Mouse (Mus musculus) midbrain, embryonic 13.5 days (tissue): ENCODE results near the gene Rnaseh2b. TPM values are rescaled to one million over a fixed set of nuclear protein-coding genes. Genes with fewer than 3 reads are reported as not detected.
A peak's percentile ranks its signal among the peaks of the same experiment; 100 is the strongest.

Experiments
- ATAC-seq: fragments of 200-750 bp; cut with Nextera tagmentation; 2 replicates; pipeline ENCODE4 v1.8.0; 2017; ENCODE audit warnings: mild to moderate bottlenecking, moderate TSS enrichment, moderate library complexity
- H3K27ac ChIP-seq: fragments of 300-500 bp; sonication (generic); 2 replicates; pipeline ENCODE4 v1.5.1; 2015; ENCODE audit warnings: inconsistent platforms, mild to moderate bottlenecking, moderate library complexity
- H3K27me3 ChIP-seq: fragments of 300-500 bp; sonication (generic); 2 replicates; pipeline ENCODE4 v1.6.1; 2015; ENCODE audit warnings: mild to moderate bottlenecking, inconsistent platforms
- H3K36me3 ChIP-seq: fragments of 300-500 bp; sonication (generic); 2 replicates; pipeline ENCODE4 v1.6.1; 2015; ENCODE audit warnings: mild to moderate bottlenecking, inconsistent platforms
- H3K4me1 ChIP-seq: fragments of 300-500 bp; sonication (generic); replicated peaks from 2 replicates; pipeline ENCODE4 v1.6.1; 2015; ENCODE audit warnings: inconsistent platforms
- H3K4me2 ChIP-seq: fragments of 300-500 bp; sonication (generic); replicated peaks from 2 replicates; pipeline ENCODE4 v1.6.1; 2015; ENCODE audit warnings: moderate library complexity, mild to moderate bottlenecking, inconsistent platforms
- H3K4me3 ChIP-seq: fragments of 300-500 bp; sonication (generic); replicated peaks from 2 replicates; pipeline ENCODE4 v1.5.1; 2015; ENCODE audit warnings: mild to moderate bottlenecking, inconsistent platforms
- H3K9ac ChIP-seq: fragments of 300-500 bp; sonication (generic); replicated peaks from 2 replicates; pipeline ENCODE4 v1.6.1; 2015; ENCODE audit warnings: mild to moderate bottlenecking, inconsistent platforms
- H3K9me3 ChIP-seq: fragments of 300-500 bp; sonication (generic); 2 replicates; pipeline ENCODE4 v1.6.1; 2016; ENCODE audit warnings: mild to moderate bottlenecking, inconsistent platforms
- WGBS: fragments of 180-500 bp; shearing (Covaris S2); methylation state at CpG from one replicate; pipeline ENCODE4 v1.1.7; 2015; 5-methylcytosine and 5-hydroxymethylcytosine counted together
- polyA plus RNA-seq: library from polyadenylated mRNA; unstranded; fragments of >200 nt; fragmentation: Nextera tagmentation; extraction: Ambion mirVana; gene quantifications from 2 replicates; pipeline ENCODE4 v1.2.1, GENCODE M21; 2015

Gene Rnaseh2b
- polyA plus RNA-seq, result 39.3 and 49.4 TPM in 2 replicates

DNA sequence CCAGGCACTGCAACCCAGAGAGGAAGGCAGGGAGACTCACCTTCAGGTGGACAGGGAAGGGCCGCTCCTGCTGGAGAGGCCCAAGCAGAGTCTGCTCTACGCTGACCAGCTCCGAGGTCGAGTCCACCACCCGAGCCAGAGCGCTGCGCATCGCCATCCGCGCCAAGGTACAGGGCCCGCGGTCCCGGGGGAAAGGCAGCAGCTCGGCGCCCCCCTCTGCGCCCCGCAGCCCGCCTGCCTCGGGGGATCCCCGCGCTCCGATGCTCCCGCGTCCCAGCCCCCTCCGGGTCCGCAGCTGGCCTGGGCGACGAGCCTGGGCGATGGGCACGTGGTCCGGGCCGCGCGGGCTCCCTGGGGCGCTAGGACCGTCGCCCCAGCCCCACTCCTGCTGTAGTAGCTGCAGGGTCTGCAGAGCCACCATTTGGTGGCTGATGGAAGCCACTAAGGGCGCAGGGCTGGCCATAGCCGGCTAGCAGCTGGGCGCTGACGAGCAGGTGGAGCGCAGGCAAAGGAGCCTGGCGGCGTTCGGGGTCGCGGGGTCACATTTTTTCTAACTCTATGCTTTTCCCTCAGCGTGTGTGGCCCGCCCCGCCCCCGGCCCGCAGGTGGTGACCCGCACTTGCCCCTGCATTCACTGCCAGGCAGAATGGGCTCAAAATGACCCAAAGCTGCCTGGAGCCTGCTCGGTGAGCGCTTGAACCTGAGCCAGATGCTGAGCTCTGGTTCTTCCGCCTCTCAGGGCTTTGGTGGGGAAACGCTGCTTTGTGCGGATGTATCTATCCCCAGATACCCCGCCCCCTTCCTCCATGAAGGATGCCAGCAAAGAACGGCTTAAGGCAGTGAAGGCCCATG, at the start of gene Rnaseh2b, which contains the start of gene Dleu7:
Gene Rnaseh2b, plus strand, starts transcription at position 102 of the 852 bp plus-strand sequence.
Gene Dleu7, minus strand, starts transcription at position 560 of the 852 bp plus-strand sequence.
- H3K4me3 ChIP-seq, result peak within 1 kb of the TSS; percentile 59

DNA sequence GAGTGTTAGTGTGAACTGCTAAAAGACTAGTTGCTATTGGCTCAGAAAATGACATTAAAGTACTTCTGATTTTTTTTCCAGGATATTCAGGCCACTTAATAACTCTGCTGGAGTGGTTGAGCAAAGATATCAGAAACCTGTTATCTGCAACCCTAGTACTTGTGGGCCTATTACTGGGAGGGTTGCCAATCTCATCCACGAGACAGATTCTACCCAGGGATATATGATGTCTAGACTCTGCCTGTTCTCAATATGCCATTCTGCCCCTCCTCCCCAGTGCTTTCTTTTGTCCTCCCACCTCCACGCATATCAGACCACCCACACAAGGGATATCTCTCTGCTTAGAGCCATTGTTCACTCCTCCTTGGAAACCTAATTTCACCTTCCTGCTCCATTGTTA, 48.9 kb upstream of the Rnaseh2b start:
- H3K4me1 ChIP-seq, result peaks cover 3% of the 10 kb centered on the region; the same call in 1 of the 2 replicates
- WGBS, result 63% methylated on average over 2 of the region's 2 CpGs
- no peaks in the 10 kb centered on the region for H3K9me3 ChIP-seq
- H3K4me3 ChIP-seq, result no peak overlapping the region
- no peak overlapping the region for H3K27ac ChIP-seq
- no peak overlapping the region for H3K9ac ChIP-seq
- no peak overlapping the region for H3K4me2 ChIP-seq
- H3K27me3 ChIP-seq, result no peaks in the 10 kb centered on the region
- no peak for ATAC-seq
- H3K36me3 ChIP-seq, result no peaks in the 10 kb centered on the region

More for the DNA sequence above, at the start of gene Rnaseh2b, which contains the start of gene Dleu7:
- Histone ChIP-seq H3K4me2 (peak within 1 kb of the TSS; percentile 99), H3K36me3 (no peaks in the 10 kb centered on the region), H3K4me1 (peaks cover 14% of the 10 kb centered on the region), H3K9ac (peak within 1 kb of the TSS; percentile 78), H3K9me3 (no peaks in the 10 kb centered on the region), H3K27me3 (no peaks in the 10 kb centered on the region; the same call in 1 of the 2 replicates), H3K27ac (peak within 1 kb of the TSS; percentile 17; the same call in 1 of the 2 replicates)
- peak; percentile 93 for ATAC-seq
- WGBS, result under 1% methylated on average over 58 of the region's 60 CpGs

DNA sequence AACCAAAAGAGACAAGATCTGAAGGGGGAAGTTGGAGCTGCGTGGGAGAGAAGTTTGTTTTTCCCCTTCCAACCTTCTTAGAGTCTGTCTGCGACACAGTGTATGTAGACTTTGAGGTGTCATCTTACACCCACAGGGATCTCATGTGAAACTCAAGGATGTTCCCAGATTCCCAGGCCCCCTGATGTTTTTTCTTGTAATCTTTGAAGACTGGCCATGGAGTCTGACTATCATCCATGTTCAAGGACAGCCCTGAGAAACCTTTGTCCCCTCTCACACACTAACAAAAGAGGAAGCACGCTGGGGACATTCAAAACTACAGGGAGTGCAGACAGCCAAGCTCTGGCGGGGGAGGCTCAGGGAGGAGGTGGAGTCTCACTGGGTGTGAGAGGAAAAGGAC, 46.8 kb upstream of the Rnaseh2b start:
- no peaks in the 10 kb centered on the region for H3K27me3 ChIP-seq
- H3K4me2 ChIP-seq, result no peak overlapping the region
- H3K9me3 ChIP-seq, result no peaks in the 10 kb centered on the region
- H3K4me3 ChIP-seq, result no peak overlapping the region
- peaks cover 3% of the 10 kb centered on the region; the same call in 1 of the 2 replicates for H3K4me1 ChIP-seq
- no peak overlapping the region for H3K9ac ChIP-seq
- WGBS, result 24% methylated on average over 4 of the region's 4 CpGs
- no peak for ATAC-seq
- no peak overlapping the region for H3K27ac ChIP-seq
- no peaks in the 10 kb centered on the region for H3K36me3 ChIP-seq

DNA sequence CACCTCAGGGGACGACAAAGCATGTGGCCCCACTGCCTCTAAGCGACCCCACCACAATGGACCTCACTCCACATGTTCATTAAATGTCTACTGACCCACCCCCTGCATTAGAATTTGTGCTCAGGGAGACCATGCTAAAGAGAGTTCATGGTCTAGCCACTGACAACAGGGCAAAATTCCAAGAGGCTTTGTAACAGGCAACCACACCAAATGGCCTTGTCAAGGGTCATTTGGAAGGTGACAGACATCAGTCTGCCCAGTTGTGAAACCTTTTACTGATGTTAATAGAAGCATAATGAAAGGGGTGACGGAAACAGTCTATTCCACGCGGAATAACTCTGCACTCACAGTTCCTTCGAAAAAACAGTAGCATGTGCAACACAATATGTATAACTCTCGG, 44.0 kb upstream of the Rnaseh2b start:
- no peaks in the 10 kb centered on the region for H3K27me3 ChIP-seq
- 75% methylated on average over 7 of the region's 7 CpGs for WGBS

DNA sequence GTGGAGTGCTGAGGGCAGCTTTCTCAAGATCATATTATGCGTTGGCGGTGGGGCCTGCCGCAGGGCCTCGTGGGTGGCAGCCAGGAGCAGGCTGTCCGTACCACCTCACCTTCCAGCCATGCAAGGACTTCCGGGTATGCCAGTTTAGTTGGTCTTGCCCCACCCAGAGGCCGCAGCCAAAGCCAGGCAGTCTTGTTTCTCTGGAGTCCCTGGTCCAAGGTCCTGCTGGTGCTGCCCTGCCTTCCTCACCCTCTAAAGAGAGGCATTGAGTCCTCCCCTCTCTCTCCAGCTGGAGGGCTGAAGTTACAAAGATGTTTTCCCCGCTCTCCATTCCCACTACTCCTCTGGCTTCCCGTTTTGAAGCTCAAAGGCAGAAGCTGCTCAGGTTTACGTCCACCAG, 43.6 kb upstream of the Rnaseh2b start:
- H3K4me1 ChIP-seq, result peaks cover 3% of the 10 kb centered on the region; the same call in 1 of the 2 replicates
- WGBS, result 84% methylated on average over 10 of the region's 10 CpGs
- ATAC-seq, result no peak
- no peak overlapping the region for H3K4me2 ChIP-seq
- no peaks in the 10 kb centered on the region for H3K9me3 ChIP-seq
- H3K27ac ChIP-seq, result no peak overlapping the region
- no peak overlapping the region for H3K4me3 ChIP-seq
- H3K27me3 ChIP-seq, result no peaks in the 10 kb centered on the region
- H3K9ac ChIP-seq, result no peak overlapping the region
- H3K36me3 ChIP-seq, result no peaks in the 10 kb centered on the region

More for the DNA sequence above, 44.0 kb upstream of the Rnaseh2b start:
- H3K36me3 ChIP-seq, result no peaks in the 10 kb centered on the region
- no peak overlapping the region for H3K4me2 ChIP-seq
- no peaks in the 10 kb centered on the region for H3K9me3 ChIP-seq
- H3K27ac ChIP-seq, result no peak overlapping the region
- no peak overlapping the region for H3K9ac ChIP-seq
- no peak for ATAC-seq
- no peak overlapping the region for H3K4me3 ChIP-seq
- H3K4me1 ChIP-seq, result peaks cover 3% of the 10 kb centered on the region; the same call in 1 of the 2 replicates

DNA sequence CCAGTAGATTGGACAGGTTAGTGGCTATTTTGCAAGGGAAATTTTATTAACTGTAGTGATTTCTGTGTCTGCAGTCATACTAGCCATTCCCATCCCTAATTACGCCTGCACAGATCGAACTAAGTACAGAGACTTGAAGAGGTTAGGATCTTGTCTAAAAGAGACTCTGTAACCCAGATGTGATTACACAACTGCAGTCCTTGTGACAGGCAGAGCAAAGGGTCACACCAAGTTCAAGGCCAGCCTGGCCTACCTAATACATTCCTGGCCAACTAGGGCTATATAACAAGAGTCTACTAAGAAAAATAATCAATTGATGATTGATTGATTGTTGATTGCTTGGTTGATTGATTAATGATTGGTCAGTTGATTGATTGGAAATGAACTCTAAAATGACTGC, 43.1 kb upstream of the Rnaseh2b start:
- WGBS, result 97% methylated on average over 2 of the region's 2 CpGs
- no peaks in the 10 kb centered on the region for H3K9me3 ChIP-seq
- no peak overlapping the region for H3K27ac ChIP-seq
- no peak overlapping the region for H3K9ac ChIP-seq
- no peak overlapping the region for H3K4me3 ChIP-seq
- H3K27me3 ChIP-seq, result no peaks in the 10 kb centered on the region
- H3K4me1 ChIP-seq, result peaks cover 3% of the 10 kb centered on the region; the same call in 1 of the 2 replicates
- no peaks in the 10 kb centered on the region for H3K36me3 ChIP-seq
- H3K4me2 ChIP-seq, result no peak overlapping the region
- ATAC-seq, result no peak

DNA sequence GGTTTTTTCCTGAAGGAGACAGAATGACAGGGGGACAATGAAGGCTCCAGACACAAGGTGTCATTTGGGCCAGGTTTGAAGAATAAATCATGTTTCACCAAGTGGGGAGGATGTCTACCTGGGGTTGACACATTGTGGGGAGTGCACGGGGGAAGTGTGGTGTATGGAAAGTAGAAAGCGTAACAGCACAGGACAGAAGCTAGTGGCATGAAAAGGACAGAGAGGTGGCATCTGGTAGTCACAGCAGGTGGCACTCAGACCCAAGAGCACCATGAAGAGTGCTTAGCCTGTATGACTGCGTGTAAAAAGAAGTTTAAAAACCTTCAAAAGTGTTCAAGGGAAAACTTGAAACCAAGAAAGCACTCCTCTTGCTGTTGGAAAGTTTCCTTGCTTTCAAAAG, 42.3 kb upstream of the Rnaseh2b start:
- H3K36me3 ChIP-seq, result no peaks in the 10 kb centered on the region
- H3K4me2 ChIP-seq, result no peak overlapping the region
- H3K4me3 ChIP-seq, result no peak overlapping the region
- H3K9me3 ChIP-seq, result no peaks in the 10 kb centered on the region
- no peak overlapping the region for H3K27ac ChIP-seq
- no peak for ATAC-seq
- H3K4me1 ChIP-seq, result peaks cover 3% of the 10 kb centered on the region; the same call in 1 of the 2 replicates
- WGBS, result 67% methylated on average over 3 of the region's 3 CpGs
- no peaks in the 10 kb centered on the region for H3K27me3 ChIP-seq
- H3K9ac ChIP-seq, result no peak overlapping the region

DNA sequence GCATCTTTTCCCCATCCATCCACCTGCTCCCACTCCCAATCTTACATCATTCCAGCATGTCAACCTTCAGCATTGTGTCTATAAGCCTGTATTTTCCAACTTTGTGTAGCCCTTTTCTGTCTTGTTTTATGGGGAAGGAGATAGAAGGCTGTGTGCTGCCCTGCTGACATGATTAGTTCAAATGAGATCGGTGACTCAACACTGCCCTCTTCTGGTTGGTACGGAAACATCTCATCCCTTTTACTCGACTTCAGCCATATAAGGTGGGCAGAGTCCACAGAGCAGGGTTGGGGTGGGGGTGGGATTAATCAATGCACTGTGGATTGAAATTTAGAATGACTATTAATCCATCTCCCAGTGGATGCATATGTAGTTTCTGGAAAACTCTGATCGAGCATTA, 40.4 kb upstream of the Rnaseh2b start:
- no peaks in the 10 kb centered on the region for H3K36me3 ChIP-seq
- peak; percentile 68; the same call in 1 of the 2 replicates for ATAC-seq
- H3K27me3 ChIP-seq, result no peaks in the 10 kb centered on the region
- H3K27ac ChIP-seq, result no peak overlapping the region
- H3K4me3 ChIP-seq, result no peak overlapping the region
- WGBS, result 9% methylated on average over 4 of the region's 4 CpGs
- no peak overlapping the region for H3K9ac ChIP-seq
- no peak overlapping the region for H3K4me2 ChIP-seq
- no peaks in the 10 kb centered on the region for H3K4me1 ChIP-seq
- H3K9me3 ChIP-seq, result no peaks in the 10 kb centered on the region

DNA sequence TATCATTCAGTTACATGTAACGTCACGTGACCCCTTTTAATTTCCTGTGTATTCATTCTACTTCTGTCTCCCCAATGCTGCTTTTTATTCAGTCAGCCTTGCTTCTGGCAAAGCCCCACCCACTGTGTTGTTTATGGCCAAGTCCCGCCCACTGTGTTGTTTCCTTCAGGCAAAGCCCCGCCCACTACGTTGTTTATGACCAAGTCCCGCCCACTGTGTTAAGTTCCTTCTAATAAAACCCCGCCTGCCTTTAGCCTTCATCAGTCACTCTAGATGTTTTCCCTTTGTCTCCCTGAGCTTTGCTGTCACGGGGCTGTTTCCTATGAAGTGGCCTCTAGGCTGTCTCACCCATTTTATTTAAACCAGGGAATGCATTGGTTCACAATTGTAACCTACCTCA, 38.0 kb upstream of the Rnaseh2b start:
- ATAC-seq, result no peak
- no peaks in the 10 kb centered on the region for H3K9me3 ChIP-seq
- 75% methylated on average over 8 of the region's 8 CpGs for WGBS

DNA sequence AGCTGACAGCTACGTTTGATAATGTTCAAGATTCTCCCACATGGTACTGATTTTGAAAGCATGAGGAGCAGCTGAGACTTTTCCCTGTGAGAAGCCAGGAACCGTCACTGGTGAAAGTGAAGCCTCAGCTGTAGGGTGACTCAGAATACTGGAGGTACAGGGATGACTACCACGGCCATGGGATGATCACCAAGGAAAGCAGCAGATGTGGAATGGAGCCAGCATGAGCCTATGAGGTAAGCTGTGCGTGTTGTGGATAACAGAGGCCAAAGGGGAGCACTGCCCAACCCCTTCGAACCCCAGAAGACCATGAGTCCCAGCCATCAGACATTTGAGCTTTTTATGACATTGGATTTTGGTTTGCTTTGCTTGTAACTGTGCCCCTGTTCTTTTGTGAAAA, 36.3 kb upstream of the Rnaseh2b start:
- H3K9me3 ChIP-seq, result no peaks in the 10 kb centered on the region
- H3K4me1 ChIP-seq, result 0 out of 2 replicates have a peak, but pooled peaks cover 5% of the 10 kb centered on the region
- H3K36me3 ChIP-seq, result no peaks in the 10 kb centered on the region
- no peaks in the 10 kb centered on the region for H3K27me3 ChIP-seq
- no peak for ATAC-seq
- H3K4me2 ChIP-seq, result no peak overlapping the region
- WGBS, result 90% methylated on average over 5 of the region's 5 CpGs
- H3K27ac ChIP-seq, result no peak overlapping the region
- H3K9ac ChIP-seq, result no peak overlapping the region
- H3K4me3 ChIP-seq, result no peak overlapping the region

More for the DNA sequence above, 38.0 kb upstream of the Rnaseh2b start:
- Histone ChIP-seq H3K27ac (no peak overlapping the region), H3K4me1 (0 out of 2 replicates have a peak, but pooled peaks cover 5% of the 10 kb centered on the region), H3K27me3 (no peaks in the 10 kb centered on the region), H3K4me3 (no peak overlapping the region), H3K36me3 (no peaks in the 10 kb centered on the region), H3K4me2 (no peak overlapping the region), H3K9ac (no peak overlapping the region)

DNA sequence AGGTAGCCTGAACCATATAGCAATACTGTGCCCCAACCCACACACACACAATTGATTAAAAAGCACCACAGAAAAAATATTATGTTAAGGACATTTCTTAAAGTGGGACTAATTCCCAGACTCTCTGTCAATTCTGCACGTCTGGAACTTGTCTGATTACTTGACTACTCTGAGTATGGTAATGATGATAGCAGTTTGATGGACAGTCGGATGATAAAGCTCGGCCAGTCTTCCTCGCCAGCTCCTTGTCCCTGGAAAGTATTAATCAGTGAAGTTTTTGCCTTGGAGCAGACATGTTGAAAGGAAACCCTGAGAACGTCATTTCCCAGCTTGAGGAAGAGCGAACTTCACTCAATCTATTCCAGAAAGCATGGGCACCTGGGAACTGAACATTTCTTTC, 34.3 kb upstream of the Rnaseh2b start:
- no peak for ATAC-seq
- Histone ChIP-seq H3K4me1 (0 out of 2 replicates have a peak, but pooled peaks cover 5% of the 10 kb centered on the region), H3K27ac (no peak overlapping the region), H3K4me2 (no peak overlapping the region), H3K9ac (no peak overlapping the region), H3K9me3 (no peaks in the 10 kb centered on the region), H3K36me3 (no peaks in the 10 kb centered on the region), H3K27me3 (no peaks in the 10 kb centered on the region), H3K4me3 (no peak overlapping the region)
- WGBS, result 75% methylated on average over 6 of the region's 6 CpGs

DNA sequence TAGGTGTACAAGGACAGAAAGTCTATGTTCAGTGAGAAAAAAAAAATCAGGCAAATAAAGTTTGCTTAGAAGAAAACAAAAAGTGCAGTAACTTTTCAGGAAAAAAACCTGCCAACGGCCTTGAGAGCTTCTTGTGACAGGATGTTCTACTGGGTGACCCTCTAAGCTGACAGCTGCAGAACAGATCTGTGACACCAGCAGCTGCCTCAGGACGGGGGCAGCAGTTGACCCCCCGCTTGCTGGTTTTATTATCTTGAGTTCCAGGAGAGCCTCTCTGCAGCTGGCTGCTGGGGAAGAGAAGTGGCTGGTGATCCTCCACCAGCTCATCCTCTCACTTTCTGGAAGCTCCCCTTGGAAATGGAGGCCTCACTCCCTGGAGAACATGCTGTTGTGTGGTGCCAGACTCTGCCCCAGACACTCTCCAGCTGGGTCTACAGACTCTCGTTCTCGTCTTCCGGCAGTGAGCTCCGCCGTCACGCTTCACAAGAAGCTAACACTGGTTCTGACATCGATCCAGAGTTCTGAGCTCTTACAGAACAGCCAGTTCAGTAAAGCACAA, 33.3 kb upstream of the Rnaseh2b start:
- 68% methylated on average over 10 of the region's 10 CpGs for WGBS
- Histone ChIP-seq H3K9ac (no peak overlapping the region), H3K27me3 (no peaks in the 10 kb centered on the region), H3K27ac (no peak overlapping the region), H3K36me3 (no peaks in the 10 kb centered on the region), H3K4me3 (no peak overlapping the region), H3K9me3 (no peaks in the 10 kb centered on the region), H3K4me2 (no peak overlapping the region), H3K4me1 (0 out of 2 replicates have a peak, but pooled peaks cover 5% of the 10 kb centered on the region)
- ATAC-seq, result no peak
